Mouse (Mus musculus) kidney, adult 2 months (tissue): ENCODE measurements around the gene Arhgef38. TPM values are rescaled to one million over a fixed set of nuclear protein-coding genes. Genes with fewer than 3 reads are reported as not detected.
A peak's percentile ranks its signal among the peaks of the same experiment; 100 is the strongest.

Source experiments
- DNase-seq: peaks from one replicate; pipeline ENCODE4 v3.0.0; 2021
- H3K27ac ChIP-seq: fragments of 200-500 bp; 2 replicates; pipeline ENCODE4 v1.5.1; 2012; ENCODE audit warnings: low read depth, low read length, control low read depth, inconsistent platforms; ENCODE audit not compliant: insufficient read depth
- H3K27me3 ChIP-seq: fragments of 200-500 bp; replicated peaks from 2 replicates; pipeline ENCODE4 v1.6.1; 2012; ENCODE audit warnings: mild to moderate bottlenecking, moderate library complexity, low read length, inconsistent platforms; ENCODE audit not compliant: control insufficient read depth, insufficient read depth
- H3K36me3 ChIP-seq: fragments of 200-500 bp; 2 replicates; pipeline ENCODE4 v1.6.1; 2012; ENCODE audit warnings: mild to moderate bottlenecking, moderate library complexity, low read length, inconsistent platforms; ENCODE audit not compliant: control insufficient read depth, insufficient read depth
- H3K4me1 ChIP-seq: fragments of 200-500 bp; 2 replicates; pipeline ENCODE4 v1.6.1; 2011; ENCODE audit warnings: low read length; ENCODE audit not compliant: control insufficient read depth, insufficient read depth
- H3K4me3 ChIP-seq: fragments of 200-500 bp; 2 replicates; pipeline ENCODE4 v1.5.1; 2011; ENCODE audit warnings: mild to moderate bottlenecking, low read depth, low read length, control low read depth; ENCODE audit not compliant: insufficient read depth
- CTCF ChIP-seq: fragments of 200-500 bp; conservative IDR thresholded peaks from 2 replicates; pipeline ENCODE4 v1.5.1; 2011; ENCODE audit warnings: low read depth, mild to moderate bottlenecking, control low read depth, low read length, moderate library complexity, mixed read lengths; ENCODE audit not compliant: insufficient read depth, insufficient read length
- POLR2A ChIP-seq: fragments of 200-500 bp; IDR thresholded peaks from one replicate; pipeline ENCODE4 v1.6.1; 2011; ENCODE audit warnings: low read depth, low read length, control low read depth
- WGBS: fragments of 180-500 bp; shearing (Covaris S2); methylation state at CpG from one replicate; pipeline ENCODE4 v1.1.7; 2018; 5-methylcytosine and 5-hydroxymethylcytosine counted together
- polyA plus RNA-seq: library from polyadenylated mRNA; depleted of rRNA; stranded (reverse); fragments of >200 nt; gene quantifications from 2 replicates; pipeline ENCODE4 v1.2.3, GENCODE M21; 2012; rRNA removed

Arhgef38 gene
- 1.5 and 1.7 TPM in 2 replicates for polyA plus RNA-seq

DNA sequence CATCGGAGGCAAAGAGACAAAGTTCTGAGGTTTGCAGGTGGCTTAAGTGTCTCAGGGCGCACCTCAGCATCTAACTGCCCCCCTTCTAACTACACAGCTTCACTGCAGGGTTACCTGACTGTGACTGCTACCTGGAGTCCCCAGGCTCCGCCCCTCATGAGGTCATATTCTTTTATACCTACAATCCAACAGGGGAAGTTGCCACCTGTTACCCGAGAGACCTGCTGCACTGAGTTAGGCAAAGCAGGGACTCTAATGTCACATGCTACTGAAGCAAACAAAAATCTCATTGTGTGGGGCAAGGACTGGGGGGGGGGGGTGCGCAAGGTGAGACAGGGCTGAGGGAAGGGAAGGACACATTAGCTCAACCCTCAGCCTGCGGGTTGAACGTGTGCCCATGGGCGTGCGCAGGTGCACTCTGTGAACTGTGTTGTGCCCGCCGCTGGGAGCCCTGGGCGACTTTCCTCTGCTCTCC, at the start of gene Arhgef38:
TSS of gene Arhgef38 (minus strand) at position 129 of the 475 bp plus-strand sequence.
- Histone ChIP-seq H3K36me3 (no peaks in the 10 kb centered on the region), H3K27me3 (no peaks in the 10 kb centered on the region), H3K4me3 (peak within 1 kb of the TSS; percentile 59), H3K4me1 (peaks cover 16% of the 10 kb centered on the region), H3K27ac (peak within 1 kb of the TSS; percentile 82)
- no peak for TF ChIP-seq POLR2A
- TF ChIP-seq CTCF = no peak
- 36% methylated on average over 12 of the region's 12 CpGs for WGBS
- DNase-seq = peak; percentile 87

DNA sequence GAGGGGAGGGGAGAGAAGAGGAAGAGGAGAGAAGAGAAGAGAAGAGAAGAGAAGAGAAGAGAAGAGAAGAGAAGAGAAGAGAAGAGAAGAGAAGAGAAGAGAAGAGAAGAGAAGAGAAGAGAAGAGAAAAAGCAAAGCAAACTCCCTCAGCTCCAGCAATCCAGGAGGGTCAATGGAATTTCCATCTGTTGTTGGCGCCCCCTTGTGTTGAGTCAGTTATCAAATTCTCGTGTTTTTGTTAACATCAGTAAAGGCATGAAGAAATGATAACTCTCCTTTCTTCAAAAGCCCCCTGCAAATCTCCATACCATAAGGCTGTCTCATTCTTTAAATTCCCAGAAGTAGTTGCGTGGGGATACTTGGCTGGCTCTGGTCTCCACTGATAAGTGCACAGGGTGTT, 37.1 kb upstream of the Arhgef38 start:
- 16% methylated on average over 3 of the region's 3 CpGs for WGBS
- Histone ChIP-seq H3K27ac (no peak overlapping the region), H3K4me3 (no peak overlapping the region), H3K36me3 (no peaks in the 10 kb centered on the region), H3K4me1 (no peaks in the 10 kb centered on the region), H3K27me3 (no peaks in the 10 kb centered on the region)
- DNase-seq = peak; percentile 86
- TF ChIP-seq CTCF (peak; percentile 55), POLR2A (no peak)

DNA sequence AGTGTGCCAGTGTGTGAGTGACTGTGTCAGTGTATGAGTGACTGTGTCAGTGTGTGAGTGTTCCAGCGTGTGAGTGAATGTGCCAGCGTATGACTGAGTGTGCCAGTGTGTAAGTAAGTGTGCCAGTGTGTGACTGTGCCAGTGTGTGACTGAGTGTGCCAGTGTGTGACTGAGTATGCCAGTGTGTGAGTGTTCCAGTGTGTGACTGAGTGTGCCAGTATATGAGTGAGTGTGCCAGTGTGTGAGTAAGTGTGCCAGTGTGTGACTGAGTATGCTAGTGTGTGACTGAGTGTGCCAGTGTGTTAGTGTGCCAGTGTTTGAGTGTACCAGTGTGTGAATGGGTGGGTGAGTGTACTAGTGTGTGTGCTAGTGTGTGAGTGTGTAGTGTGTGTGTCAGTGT, 24.1 kb upstream of the Arhgef38 start:
- Histone ChIP-seq H3K27me3 (no peaks in the 10 kb centered on the region), H3K4me3 (no peak overlapping the region), H3K27ac (no peak overlapping the region), H3K4me1 (no peaks in the 10 kb centered on the region), H3K36me3 (no peaks in the 10 kb centered on the region)
- WGBS = 100% methylated on average over 2 of the region's 2 CpGs
- DNase-seq = no peak
- no peak for TF ChIP-seq CTCF
- TF ChIP-seq POLR2A = no peak

DNA sequence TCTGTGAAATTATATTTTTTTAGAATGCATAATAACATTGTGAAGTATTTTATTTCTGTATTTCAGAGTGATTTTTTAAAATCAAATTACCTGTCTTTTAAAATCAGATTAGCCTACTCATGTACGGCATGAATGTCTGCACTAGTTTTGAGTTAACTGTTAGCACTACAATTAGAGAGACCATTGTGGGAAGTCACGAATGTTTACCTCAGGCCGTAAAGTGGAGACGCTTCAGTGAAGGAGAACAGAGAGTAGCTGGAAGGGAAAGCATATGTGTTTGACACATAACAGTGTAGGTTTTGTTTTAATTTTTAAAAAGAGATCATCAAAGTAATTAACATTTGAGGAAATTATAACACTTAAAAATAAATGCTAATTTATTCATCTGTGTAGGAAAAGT, 21.1 kb upstream of the Arhgef38 start:
- H3K4me1 ChIP-seq = no peaks in the 10 kb centered on the region
- 65% methylated on average over 4 of the region's 4 CpGs for WGBS
- H3K27me3 ChIP-seq = no peaks in the 10 kb centered on the region
- H3K27ac ChIP-seq = no peak overlapping the region
- no peak for TF ChIP-seq POLR2A
- TF ChIP-seq CTCF = no peak
- H3K4me3 ChIP-seq = no peak overlapping the region
- H3K36me3 ChIP-seq = no peaks in the 10 kb centered on the region
- no peak for DNase-seq

DNA sequence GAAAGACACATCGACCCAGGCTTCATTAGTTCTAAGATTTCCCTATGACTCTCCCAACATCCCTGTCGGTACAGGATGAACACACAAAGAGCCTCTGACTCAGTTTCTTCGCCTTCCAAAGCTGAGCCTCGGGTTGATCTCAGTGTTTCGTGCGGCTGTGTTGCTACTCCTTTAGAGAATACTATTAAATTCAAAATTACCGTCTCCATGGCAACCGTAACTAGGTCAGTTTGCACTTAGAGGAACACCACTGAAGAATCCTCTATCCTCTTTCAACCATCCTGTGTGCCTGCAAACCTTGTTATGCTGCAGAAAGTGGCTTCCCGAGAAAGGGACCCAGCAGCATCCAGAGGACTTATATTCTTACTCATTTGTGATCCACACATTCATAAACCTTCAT, 9.3 kb upstream of the Arhgef38 start:
- Histone ChIP-seq H3K27me3 (no peaks in the 10 kb centered on the region), H3K4me3 (no peak overlapping the region), H3K27ac (no peak overlapping the region), H3K4me1 (peaks cover 6% of the 10 kb centered on the region; the same call in 1 of the 2 replicates), H3K36me3 (no peaks in the 10 kb centered on the region)
- 90% methylated on average over 9 of the region's 9 CpGs for WGBS
- no peak for TF ChIP-seq POLR2A
- TF ChIP-seq CTCF = no peak
- no peak for DNase-seq

DNA sequence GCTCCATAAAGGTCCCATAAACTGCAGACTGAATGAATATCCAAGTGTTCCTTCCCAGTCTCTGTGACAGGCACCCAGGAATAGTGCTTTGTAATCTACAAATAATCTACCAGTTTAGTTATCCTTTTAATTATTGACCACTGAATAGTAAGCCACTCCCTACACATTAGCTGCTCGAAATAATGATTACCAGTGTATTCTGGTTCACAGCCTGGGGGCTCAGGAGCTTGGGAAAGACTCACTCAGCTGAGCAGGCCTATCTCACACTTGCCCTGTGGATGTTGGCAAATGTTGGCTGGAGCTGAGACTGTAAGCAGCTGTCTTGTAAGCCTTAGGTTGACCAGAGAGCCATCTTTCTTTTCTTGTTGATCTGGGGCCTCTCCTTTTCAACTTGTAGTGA, 7.2 kb upstream of the Arhgef38 start:
- Histone ChIP-seq H3K36me3 (no peaks in the 10 kb centered on the region), H3K4me3 (no peak overlapping the region), H3K27ac (0 out of 2 replicates have a peak overlapping the region, but pooled peaks have one; percentile 35), H3K4me1 (peaks cover 6% of the 10 kb centered on the region; the same call in 1 of the 2 replicates), H3K27me3 (no peaks in the 10 kb centered on the region)
- DNase-seq = peak; percentile 85
- 20% methylated on average over 1 of the region's 1 CpGs for WGBS
- no peak for TF ChIP-seq CTCF
- TF ChIP-seq POLR2A = no peak

DNA sequence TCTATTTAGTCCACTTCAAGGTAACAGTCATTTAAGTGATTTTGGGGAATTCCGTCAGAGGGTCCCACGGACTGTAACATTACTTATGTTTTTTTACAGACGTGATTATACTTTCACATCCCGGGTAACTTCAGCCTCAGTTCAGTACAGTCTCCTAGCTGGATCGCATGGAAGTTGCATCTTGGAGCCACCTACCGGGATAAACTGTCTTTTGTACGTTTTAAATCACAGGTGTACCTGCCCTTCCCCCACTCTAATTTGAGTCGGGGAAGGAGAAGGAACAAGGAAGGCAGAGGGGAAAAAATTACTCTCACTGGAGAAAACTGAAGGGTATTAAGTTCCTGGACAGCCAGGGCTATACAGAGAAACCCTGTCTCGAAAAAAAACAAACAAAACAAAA, 756 bp downstream of the Arhgef38 start:
- 38% methylated on average over 9 of the region's 9 CpGs for WGBS
- peak; percentile 69 for DNase-seq
- Histone ChIP-seq H3K27me3 (no peaks in the 10 kb centered on the region), H3K36me3 (no peaks in the 10 kb centered on the region), H3K4me1 (peaks cover 20% of the 10 kb centered on the region), H3K27ac (peak overlapping the region; percentile 78), H3K4me3 (peak overlapping the region; percentile 59)
- TF ChIP-seq CTCF (no peak), POLR2A (no peak)
